Mouse (Mus musculus): ENCODE data around the gene Sytl3. TPM values are rescaled to one million over a fixed set of nuclear protein-coding genes. Genes with fewer than 3 reads are reported as not detected.

Gene Sytl3
- total and polyA plus RNA-seq, 2 experiments from 2014 or later, result 0.18 TPM; not detected in 1

- TF ChIP-seq EP300 (IDR thresholded peaks at IDR 0.05; ENCODE audit: low read depth) (no peak), CTCF (IDR thresholded peaks at IDR 0.05; ENCODE audit: low read depth) (no peak)
- H3K4me2 ChIP-seq (ENCODE audit: low read depth, low read length), result peak overlapping the region; percentile 90
- H3K27ac ChIP-seq (ENCODE audit: low read depth), result no peak overlapping the region
- 27% methylated on average over 6 of the region's 6 CpGs for WGBS
- no peak for ATAC-seq (ENCODE audit: insufficient read depth, low read depth)
- peak overlapping the region; percentile 93 for H3K9ac ChIP-seq (replicated peaks; ENCODE audit: low read depth, low read length)
- no peaks in the 10 kb centered on the region for H3K27me3 ChIP-seq (ENCODE audit: control insufficient read depth, insufficient read depth, low read length)
- peak overlapping the region; percentile 87 for H3K4me3 ChIP-seq (ENCODE audit: low read depth, low read length)
- DNase-seq (ENCODE audit: low spot score), result no peak
- no peaks in the 10 kb centered on the region for H3K9me3 ChIP-seq (replicated peaks; ENCODE audit: control insufficient read depth, low read length)
- peaks cover 37% of the 10 kb centered on the region for H3K4me1 ChIP-seq (ENCODE audit: control insufficient read depth, insufficient read depth)
- H3K36me3 ChIP-seq (replicated peaks; ENCODE audit: control insufficient read depth, insufficient read depth, low read length), result no peaks in the 10 kb centered on the region
These were observed 122.4 kb downstream of the Sytl3 start for GRCm38 (mm10) chr17:6781273-6781672.

- peak overlapping the region; percentile 90 for H3K4me2 ChIP-seq (ENCODE audit: low read depth, low read length)
- DNase-seq (ENCODE audit: low spot score), result peak; percentile 49
These were observed 123.2 kb downstream of the Sytl3 start for GRCm38 (mm10) chr17:6782033-6782526.

GRCm38 (mm10) chr17:6782611-6783005, 123.7 kb downstream of the Sytl3 start, which contains the start of gene Ezr:
Ezr (minus strand) TSS chr17:6782784.
- Histone ChIP-seq H3K27ac (ENCODE audit: low read depth) (peak within 1 kb of the TSS; percentile 96), H3K9ac (replicated peaks; ENCODE audit: low read depth, low read length) (peak within 1 kb of the TSS; percentile 93), H3K36me3 (replicated peaks; ENCODE audit: control insufficient read depth, insufficient read depth, low read length) (no peaks in the 10 kb centered on the region), H3K4me3 (ENCODE audit: low read depth, low read length) (peak within 1 kb of the TSS; percentile 87), H3K9me3 (replicated peaks; ENCODE audit: control insufficient read depth, low read length) (no peaks in the 10 kb centered on the region), H3K4me1 (ENCODE audit: control insufficient read depth, insufficient read depth) (peaks cover 27% of the 10 kb centered on the region), H3K4me2 (ENCODE audit: low read depth, low read length) (peak within 1 kb of the TSS; percentile 90), H3K27me3 (ENCODE audit: control insufficient read depth, insufficient read depth, low read length) (no peaks in the 10 kb centered on the region)
- peak; percentile 86 for ATAC-seq (ENCODE audit: insufficient read depth, low read depth)
- under 1% methylated on average over 52 of the region's 52 CpGs for WGBS
- peak; percentile 77 for DNase-seq (ENCODE audit: low spot score)
- no peak for TF ChIP-seq CTCF (IDR thresholded peaks at IDR 0.05; ENCODE audit: low read depth)
- TF ChIP-seq EP300 (IDR thresholded peaks at IDR 0.05; ENCODE audit: low read depth), result peak; percentile 42; the same call in 1 of the 2 replicates

More at GRCm38 (mm10) chr17:6782033-6782526, 123.2 kb downstream of the Sytl3 start:
- Histone ChIP-seq H3K27ac (ENCODE audit: low read depth) (peak overlapping the region; percentile 96), H3K4me3 (ENCODE audit: low read depth, low read length) (peak overlapping the region; percentile 87), H3K36me3 (replicated peaks; ENCODE audit: control insufficient read depth, insufficient read depth, low read length) (no peaks in the 10 kb centered on the region), H3K27me3 (ENCODE audit: control insufficient read depth, insufficient read depth, low read length) (no peaks in the 10 kb centered on the region), H3K4me1 (ENCODE audit: control insufficient read depth, insufficient read depth) (peaks cover 29% of the 10 kb centered on the region), H3K9ac (replicated peaks; ENCODE audit: low read depth, low read length) (peak overlapping the region; percentile 93), H3K9me3 (replicated peaks; ENCODE audit: control insufficient read depth, low read length) (no peaks in the 10 kb centered on the region)
- no peak for ATAC-seq (ENCODE audit: insufficient read depth, low read depth)
- TF ChIP-seq CTCF (IDR thresholded peaks at IDR 0.05; ENCODE audit: low read depth) (no peak), EP300 (IDR thresholded peaks at IDR 0.05; ENCODE audit: low read depth) (no peak)
- WGBS, result under 1% methylated on average over 21 of the region's 21 CpGs

- Histone ChIP-seq H3K27me3 (ENCODE audit: control insufficient read depth, insufficient read depth, low read length) (no peaks in the 10 kb centered on the region), H3K9me3 (replicated peaks; ENCODE audit: control insufficient read depth, low read length) (no peaks in the 10 kb centered on the region), H3K4me1 (ENCODE audit: control insufficient read depth, insufficient read depth) (peaks cover 27% of the 10 kb centered on the region), H3K36me3 (replicated peaks; ENCODE audit: control insufficient read depth, insufficient read depth, low read length) (no peaks in the 10 kb centered on the region), H3K9ac (replicated peaks; ENCODE audit: low read depth, low read length) (peak overlapping the region; percentile 93), H3K4me3 (ENCODE audit: low read depth, low read length) (peak overlapping the region; percentile 87), H3K4me2 (ENCODE audit: low read depth, low read length) (peak overlapping the region; percentile 90), H3K27ac (ENCODE audit: low read depth) (peak overlapping the region; percentile 96)
- WGBS, result under 1% methylated on average over 45 of the region's 58 CpGs
- TF ChIP-seq CTCF (IDR thresholded peaks at IDR 0.05; ENCODE audit: low read depth) (no peak), EP300 (IDR thresholded peaks at IDR 0.05; ENCODE audit: low read depth) (0 out of 2 replicates have a peak, but pooled peaks have one; percentile 12)
- no peak for DNase-seq (ENCODE audit: low spot score)
- ATAC-seq (ENCODE audit: insufficient read depth, low read depth), result peak; percentile 66
These were observed 124.2 kb downstream of the Sytl3 start for GRCm38 (mm10) chr17:6783006-6783661.

GRCm38 (mm10) chr17:6783756-6784357, 125.0 kb downstream of the Sytl3 start:
- Histone ChIP-seq H3K4me2 (ENCODE audit: low read depth, low read length) (peak overlapping the region; percentile 90; the same call in 1 of the 2 replicates), H3K27ac (ENCODE audit: low read depth) (no peak overlapping the region), H3K4me1 (ENCODE audit: control insufficient read depth, insufficient read depth) (peaks cover 22% of the 10 kb centered on the region), H3K36me3 (replicated peaks; ENCODE audit: control insufficient read depth, insufficient read depth, low read length) (no peaks in the 10 kb centered on the region), H3K4me3 (ENCODE audit: low read depth, low read length) (peak overlapping the region; percentile 87; the same call in 1 of the 2 replicates), H3K27me3 (ENCODE audit: control insufficient read depth, insufficient read depth, low read length) (no peaks in the 10 kb centered on the region), H3K9me3 (replicated peaks; ENCODE audit: control insufficient read depth, low read length) (no peaks in the 10 kb centered on the region), H3K9ac (replicated peaks; ENCODE audit: low read depth, low read length) (no peak overlapping the region)
- ATAC-seq (ENCODE audit: insufficient read depth, low read depth), result no peak
- no peak for TF ChIP-seq EP300 (IDR thresholded peaks at IDR 0.05; ENCODE audit: low read depth)
- TF ChIP-seq CTCF (IDR thresholded peaks at IDR 0.05; ENCODE audit: low read depth), result no peak
- 53% methylated on average over 10 of the region's 10 CpGs for WGBS
- DNase-seq (ENCODE audit: low spot score), result no peak
